Mouse (Mus musculus) hindbrain, embryonic 16.5 days (tissue): ENCODE results near the gene Elavl3. TPM values are rescaled to one million over a fixed set of nuclear protein-coding genes. Genes with fewer than 3 reads are reported as not detected.

ENCODE experiments used
- ATAC-seq: fragments of 200-750 bp; cut with Nextera tagmentation; 2 replicates; pipeline ENCODE4 v1.8.0; 2017; ENCODE audit warnings: moderate TSS enrichment, moderate library complexity
- H3K27ac ChIP-seq: fragments of 300-500 bp; sonication (generic); 2 replicates; pipeline ENCODE4 v1.5.1; 2014; ENCODE audit warnings: low read depth, mild to moderate bottlenecking, control low read depth, low read length, moderate library complexity
- H3K27me3 ChIP-seq: fragments of 300-500 bp; sonication (generic); replicated peaks from 2 replicates; pipeline ENCODE4 v1.6.1; 2014; ENCODE audit warnings: low read length; ENCODE audit not compliant: control insufficient read depth, insufficient read depth
- H3K36me3 ChIP-seq: fragments of 300-500 bp; sonication (generic); 2 replicates; pipeline ENCODE4 v1.6.1; 2014; ENCODE audit warnings: mild to moderate bottlenecking, low read length, moderate library complexity, mixed read lengths; ENCODE audit not compliant: control insufficient read depth, insufficient read depth
- H3K4me1 ChIP-seq: fragments of 300-500 bp; sonication (generic); 2 replicates; pipeline ENCODE4 v1.6.1; 2014; ENCODE audit warnings: low read depth, low read length; ENCODE audit not compliant: control insufficient read depth, insufficient read depth
- H3K4me2 ChIP-seq: fragments of 300-500 bp; sonication (generic); 2 replicates; pipeline ENCODE4 v1.6.1; 2014; ENCODE audit warnings: mild to moderate bottlenecking, low read length, control low read depth, moderate library complexity
- H3K4me3 ChIP-seq: fragments of 300-500 bp; sonication (generic); 2 replicates; pipeline ENCODE4 v1.5.1; 2014; ENCODE audit warnings: mild to moderate bottlenecking, low read length, control low read depth, moderate library complexity
- H3K9ac ChIP-seq: fragments of 300-500 bp; sonication (generic); 2 replicates; pipeline ENCODE4 v1.6.1; 2014; ENCODE audit warnings: low read depth, mild to moderate bottlenecking, control low read depth, low read length, moderate library complexity
- H3K9me3 ChIP-seq: fragments of 300-500 bp; sonication (generic); 2 replicates; pipeline ENCODE4 v1.6.1; 2014; ENCODE audit warnings: mild to moderate bottlenecking, low read length, moderate library complexity; ENCODE audit not compliant: control insufficient read depth
- WGBS: fragments of 180-500 bp; shearing (Covaris S2); extraction: QIAGEN DNeasy Blood & Tissue Kit; methylation state at CpG from one replicate; pipeline ENCODE4 v1.1.7; 2014; 5-methylcytosine and 5-hydroxymethylcytosine counted together
- polyA plus RNA-seq: library from polyadenylated mRNA; unstranded; fragments of >200 nt; fragmentation: Nextera tagmentation; extraction: Ambion mirVana; gene quantifications from 2 replicates; pipeline ENCODE4 v1.2.1, GENCODE M21; 2015

Elavl3 gene
- polyA plus RNA-seq, 1 experiment from 2014 or later, result 77.8 TPM

DNA sequence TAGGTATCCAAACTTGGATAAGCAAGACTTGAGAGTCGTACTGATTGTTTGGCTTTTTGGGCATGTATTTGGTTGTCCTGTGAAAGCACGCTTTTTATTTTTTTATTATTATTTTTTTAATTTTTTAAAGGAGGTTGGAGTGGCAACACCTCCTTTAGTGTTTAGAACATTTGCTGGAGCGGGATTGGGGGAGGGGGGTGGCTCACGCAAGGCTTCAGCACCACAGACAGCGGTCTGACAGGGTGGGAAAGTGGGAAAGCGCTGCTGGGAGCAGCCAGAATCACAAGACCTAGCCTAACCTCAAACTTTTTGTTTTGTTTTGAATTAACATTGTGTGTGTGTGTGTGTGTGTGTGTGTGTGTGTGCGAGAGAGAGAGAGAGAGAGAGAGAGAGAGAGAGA, 1.8 kb upstream of the Elavl3 start:
- ATAC-seq, result no peak
- H3K27me3 ChIP-seq, result no peaks in the 10 kb centered on the region

DNA sequence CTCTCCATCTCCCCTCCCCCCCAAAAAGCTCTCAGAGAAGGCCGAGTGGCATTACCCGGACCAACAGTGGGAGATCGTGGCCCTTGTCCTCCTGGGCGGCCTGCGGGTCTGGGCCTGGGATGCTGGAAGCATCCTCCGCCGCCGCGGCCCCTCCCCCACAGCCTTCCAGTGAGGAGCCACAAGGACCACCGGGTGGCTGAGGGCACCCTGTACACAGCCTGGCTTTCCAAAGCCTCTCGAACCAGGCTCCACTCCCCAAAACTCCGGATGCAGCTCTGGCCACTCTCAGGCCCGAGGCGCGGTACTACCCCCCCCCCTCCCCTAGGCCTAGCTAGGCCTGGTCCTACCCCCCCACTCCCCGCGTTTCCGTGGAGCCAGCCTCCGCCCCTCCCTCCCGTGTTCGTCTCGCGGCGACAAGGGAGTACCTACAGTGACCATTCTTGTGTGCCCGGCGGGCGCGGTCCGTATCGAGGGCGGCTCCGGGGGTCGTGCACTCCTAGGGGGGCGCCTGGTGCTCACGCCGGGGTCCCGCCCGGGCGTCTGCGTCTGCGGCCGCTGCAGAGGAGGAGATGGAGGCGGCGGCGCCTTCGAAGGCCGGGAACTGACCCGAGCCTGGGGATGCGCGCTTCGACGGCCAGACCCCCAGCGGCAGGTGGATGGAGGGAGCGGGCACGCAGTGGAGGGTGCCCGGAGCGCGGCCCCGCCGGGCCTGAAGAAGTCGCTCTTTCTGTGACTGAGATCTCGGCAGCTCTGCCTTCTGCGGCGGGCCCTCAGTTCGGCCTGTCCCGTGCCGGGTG, 464 bp downstream of the Elavl3 start:
- Histone ChIP-seq H3K9ac (peak overlapping the region; percentile 89), H3K4me3 (peak overlapping the region; percentile 82), H3K27me3 (no peaks in the 10 kb centered on the region), H3K36me3 (no peaks in the 10 kb centered on the region), H3K9me3 (no peaks in the 10 kb centered on the region), H3K27ac (peak overlapping the region; percentile 95), H3K4me2 (peak overlapping the region; percentile 80), H3K4me1 (peaks cover 39% of the 10 kb centered on the region)
- peak; percentile 10 for ATAC-seq
- WGBS, result under 1% methylated on average over 52 of the region's 67 CpGs

More for the DNA sequence above, 1.8 kb upstream of the Elavl3 start:
- WGBS, result 41% methylated on average over 7 of the region's 7 CpGs
- Histone ChIP-seq H3K4me2 (no peak overlapping the region), H3K4me3 (no peak overlapping the region), H3K9ac (no peak overlapping the region), H3K36me3 (peaks cover 4% of the 10 kb centered on the region; the same call in 1 of the 2 replicates), H3K9me3 (no peaks in the 10 kb centered on the region), H3K4me1 (peaks cover 20% of the 10 kb centered on the region), H3K27ac (no peak overlapping the region)

DNA sequence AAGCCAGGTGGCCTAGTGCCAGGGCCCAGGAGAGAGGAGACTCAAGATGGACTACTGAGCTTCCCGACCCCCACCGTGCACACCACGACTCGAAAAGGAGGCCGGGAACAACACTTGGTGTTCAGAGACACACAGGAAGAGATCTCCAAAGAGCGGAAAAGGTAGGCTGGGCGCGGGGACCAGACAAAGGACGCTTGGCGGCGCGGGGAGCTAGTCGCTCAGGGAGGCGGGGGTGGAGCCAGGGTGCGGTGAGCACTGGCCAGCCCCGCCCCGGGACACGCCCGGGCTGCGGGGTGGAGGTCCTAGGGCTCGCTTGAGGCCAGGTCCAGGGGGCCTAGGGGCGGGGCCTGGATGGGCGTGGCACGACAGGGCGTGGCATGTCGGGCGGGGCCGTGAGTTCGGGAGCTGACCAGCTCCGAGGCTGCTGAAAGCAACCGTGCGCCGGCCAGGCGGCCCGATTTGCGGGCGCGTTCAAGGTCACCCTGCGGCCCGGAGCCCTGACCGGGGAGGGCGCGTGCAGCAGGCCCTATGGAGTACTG, 1.4 kb downstream of the Elavl3 start:
- Histone ChIP-seq H3K4me2 (peak overlapping the region; percentile 80), H3K36me3 (no peaks in the 10 kb centered on the region), H3K9me3 (no peaks in the 10 kb centered on the region), H3K27me3 (no peaks in the 10 kb centered on the region), H3K4me3 (peak overlapping the region; percentile 82), H3K9ac (peak overlapping the region; percentile 89), H3K27ac (peak overlapping the region; percentile 95), H3K4me1 (peaks cover 39% of the 10 kb centered on the region)
- peak; percentile 14 for ATAC-seq
- under 1% methylated on average over 26 of the region's 43 CpGs for WGBS

DNA sequence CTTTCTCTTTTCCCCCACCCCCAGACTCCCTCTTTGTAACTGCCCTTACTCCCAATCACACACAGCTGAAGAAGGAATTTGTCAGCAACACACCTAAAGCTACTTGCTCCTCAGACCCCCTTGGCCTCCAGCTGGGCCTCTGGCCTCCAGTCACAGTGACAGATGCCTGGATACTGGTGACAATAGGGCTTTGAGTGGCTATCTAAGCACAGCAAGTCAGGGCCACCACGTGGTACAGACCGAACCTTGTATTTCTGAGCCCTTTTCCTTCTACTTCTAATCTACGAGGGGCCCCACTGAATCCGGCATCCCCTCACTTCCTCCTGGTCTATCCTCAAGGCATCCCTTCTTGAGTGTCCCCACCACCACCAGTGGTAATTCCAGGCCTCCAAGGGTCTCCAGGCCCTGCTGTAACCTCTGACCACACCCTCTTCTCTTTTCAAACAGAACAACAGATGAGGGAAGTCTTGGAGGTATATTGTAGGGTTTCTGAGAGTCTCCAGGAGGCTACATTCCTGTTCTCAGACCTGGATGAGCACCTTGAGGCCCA, 2.0 kb downstream of the Elavl3 start:
- Histone ChIP-seq H3K36me3 (no peaks in the 10 kb centered on the region), H3K27ac (peak overlapping the region; percentile 95), H3K9me3 (no peaks in the 10 kb centered on the region), H3K9ac (peak overlapping the region; percentile 89), H3K4me2 (peak overlapping the region; percentile 80), H3K27me3 (no peaks in the 10 kb centered on the region), H3K4me3 (peak overlapping the region; percentile 82), H3K4me1 (peaks cover 38% of the 10 kb centered on the region)
- no peak for ATAC-seq
- 19% methylated on average over 4 of the region's 4 CpGs for WGBS

DNA sequence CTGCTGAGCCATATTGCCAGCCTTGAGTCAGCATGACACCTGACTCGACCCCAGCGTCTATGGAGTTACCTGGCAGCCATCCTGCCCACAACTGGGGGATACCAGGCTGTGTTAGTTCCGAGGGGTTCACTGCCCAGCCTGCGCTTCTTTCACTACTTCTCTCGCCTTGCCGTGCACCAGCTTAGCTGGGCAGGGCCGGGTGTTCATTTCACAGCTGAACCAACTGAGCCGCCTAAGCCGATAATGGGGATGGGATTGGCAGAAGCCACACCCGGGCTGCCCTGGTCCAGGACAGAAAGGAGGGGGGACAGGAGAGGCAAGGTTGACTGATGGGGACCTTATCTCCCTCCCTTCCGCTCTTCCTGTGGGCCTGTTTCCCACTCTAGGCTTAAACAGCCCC, 2.5 kb downstream of the Elavl3 start:
- peaks cover 33% of the 10 kb centered on the region for H3K4me1 ChIP-seq
- peak overlapping the region; percentile 82 for H3K4me3 ChIP-seq
- H3K9ac ChIP-seq, result peak overlapping the region; percentile 89
- no peaks in the 10 kb centered on the region for H3K27me3 ChIP-seq
- peak overlapping the region; percentile 95 for H3K27ac ChIP-seq
- no peaks in the 10 kb centered on the region for H3K36me3 ChIP-seq
- H3K4me2 ChIP-seq, result peak overlapping the region; percentile 80
- H3K9me3 ChIP-seq, result no peaks in the 10 kb centered on the region
- no peak for ATAC-seq
- 50% methylated on average over 11 of the region's 11 CpGs for WGBS

DNA sequence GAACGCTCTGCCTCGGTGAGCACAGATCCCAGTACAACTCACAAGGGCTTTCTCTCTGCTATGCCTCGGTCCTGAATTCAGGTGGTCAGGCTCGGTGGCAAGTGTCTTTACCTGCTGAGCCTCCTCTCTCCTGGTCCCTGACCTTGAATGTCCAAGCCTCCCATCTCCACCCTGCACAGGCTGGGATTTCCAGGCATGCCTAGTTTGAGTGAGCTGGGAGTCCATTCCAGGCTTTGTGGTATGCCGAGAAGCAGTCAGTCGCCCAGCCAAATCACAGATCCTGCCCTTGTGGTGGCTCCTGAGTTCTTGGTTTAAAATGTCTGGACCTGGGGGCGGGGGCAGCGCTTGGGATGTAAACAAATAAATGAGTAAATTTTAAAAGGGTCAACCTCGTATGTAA, 4.5 kb downstream of the Elavl3 start:
- ATAC-seq, result no peak
- Histone ChIP-seq H3K27me3 (no peaks in the 10 kb centered on the region), H3K4me1 (peaks cover 32% of the 10 kb centered on the region), H3K4me3 (no peak overlapping the region), H3K9me3 (no peaks in the 10 kb centered on the region), H3K9ac (no peak overlapping the region), H3K4me2 (peak overlapping the region; percentile 38), H3K36me3 (no peaks in the 10 kb centered on the region), H3K27ac (no peak overlapping the region)
- 53% methylated on average over 9 of the region's 9 CpGs for WGBS

DNA sequence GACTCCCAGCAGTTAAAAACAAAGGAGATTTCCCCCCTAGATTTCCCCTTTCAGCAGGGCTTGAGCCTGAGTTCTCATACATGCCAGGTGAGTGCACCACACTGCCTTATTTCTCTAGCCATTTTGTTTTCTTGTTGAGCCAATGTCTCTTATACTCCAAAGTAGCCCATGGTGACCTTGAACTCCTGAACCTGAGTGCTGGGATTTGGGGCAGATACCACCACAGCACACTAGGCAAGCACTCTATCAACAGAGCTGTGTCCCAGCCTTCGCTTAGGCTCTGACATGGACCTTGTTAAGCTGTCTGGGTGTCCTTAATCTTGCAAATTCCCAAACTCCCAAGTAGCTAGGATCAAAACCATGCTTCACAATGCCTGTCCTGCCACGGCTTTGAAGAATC, 10.0 kb downstream of the Elavl3 start:
- WGBS, result 66% methylated on average over 2 of the region's 2 CpGs
- no peaks in the 10 kb centered on the region for H3K9me3 ChIP-seq
- no peak overlapping the region for H3K27ac ChIP-seq
- H3K4me1 ChIP-seq, result peaks cover 2% of the 10 kb centered on the region; the same call in 1 of the 2 replicates
- H3K4me3 ChIP-seq, result no peak overlapping the region
- no peak overlapping the region for H3K4me2 ChIP-seq
- H3K9ac ChIP-seq, result no peak overlapping the region
- no peak for ATAC-seq
- H3K36me3 ChIP-seq, result no peaks in the 10 kb centered on the region
- H3K27me3 ChIP-seq, result no peaks in the 10 kb centered on the region

DNA sequence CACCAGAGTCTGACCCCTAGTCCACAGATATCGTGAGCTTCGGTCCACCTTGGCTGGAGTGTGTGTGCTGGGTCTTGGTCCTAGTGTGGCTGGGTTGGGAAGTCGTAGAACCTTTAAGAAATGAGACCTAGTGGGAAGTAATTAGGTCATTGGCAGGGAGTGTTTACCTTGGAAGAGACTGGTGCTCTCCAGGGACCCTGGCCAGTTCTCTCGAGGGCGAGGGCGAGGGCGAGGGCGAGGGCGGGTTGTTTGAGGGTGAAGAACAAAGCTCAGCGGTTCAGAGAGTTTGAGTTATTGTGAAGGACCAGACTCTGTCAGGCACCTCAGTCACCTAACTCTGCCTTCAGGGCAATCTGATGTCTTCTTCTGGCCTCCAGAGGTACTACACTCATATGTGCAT, 14.0 kb downstream of the Elavl3 start:
- Histone ChIP-seq H3K9me3 (no peaks in the 10 kb centered on the region), H3K4me2 (no peak overlapping the region), H3K27me3 (no peaks in the 10 kb centered on the region), H3K27ac (no peak overlapping the region), H3K4me3 (no peak overlapping the region), H3K4me1 (peaks cover 8% of the 10 kb centered on the region; the same call in 1 of the 2 replicates), H3K36me3 (peaks cover 12% of the 10 kb centered on the region), H3K9ac (no peak overlapping the region)
- 82% methylated on average over 10 of the region's 10 CpGs for WGBS
- ATAC-seq, result no peak

DNA sequence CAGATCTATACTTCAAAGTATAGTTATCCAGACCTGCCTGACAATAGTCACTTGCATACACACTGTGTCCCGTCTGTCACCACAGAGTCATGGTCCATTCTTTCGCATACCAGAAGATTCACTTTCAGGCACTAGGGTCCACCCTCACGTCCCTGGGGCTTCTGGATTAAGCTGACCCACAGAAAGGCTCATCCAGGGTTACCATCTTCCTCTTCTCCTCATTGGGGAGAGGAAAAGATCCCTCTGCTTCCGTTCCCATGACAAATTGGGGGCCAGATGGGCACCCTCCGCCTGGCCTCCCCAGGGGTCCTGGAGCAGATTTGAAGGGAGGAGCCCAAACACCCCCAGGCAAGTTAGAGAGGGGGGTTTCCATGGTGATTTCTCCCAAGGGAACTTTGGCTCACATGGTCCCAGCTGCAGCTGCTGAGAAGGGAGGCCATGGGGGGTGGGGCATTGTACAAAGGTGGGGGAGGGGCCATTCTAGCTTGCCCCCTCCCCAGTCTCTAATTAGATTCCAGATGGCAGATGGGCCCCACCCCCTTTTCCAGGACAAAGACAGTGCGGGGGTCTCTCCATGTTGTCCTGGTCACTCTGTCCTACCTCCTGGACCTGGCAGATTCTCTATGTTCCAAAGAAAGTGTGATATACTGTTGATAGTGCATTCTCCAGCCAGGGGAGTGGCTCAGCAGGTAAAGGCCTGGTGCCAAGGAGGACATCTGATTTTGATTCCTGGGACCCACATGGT, 16.4 kb downstream of the Elavl3 start:
- H3K27ac ChIP-seq, result peak overlapping the region; percentile 17; the same call in 1 of the 2 replicates
- 16% methylated on average over 6 of the region's 6 CpGs for WGBS
- H3K27me3 ChIP-seq, result no peaks in the 10 kb centered on the region
- no peak overlapping the region for H3K4me2 ChIP-seq
- H3K36me3 ChIP-seq, result peaks cover 18% of the 10 kb centered on the region
- H3K9me3 ChIP-seq, result no peaks in the 10 kb centered on the region
- no peak overlapping the region for H3K4me3 ChIP-seq
- ATAC-seq, result peak; percentile 18; the same call in 1 of the 2 replicates
- peaks cover 8% of the 10 kb centered on the region; the same call in 1 of the 2 replicates for H3K4me1 ChIP-seq
- no peak overlapping the region for H3K9ac ChIP-seq
